Mouse (Mus musculus) midbrain, embryonic 10.5 days (tissue): Measurements from ENCODE around the gene Ccdc88c. TPM values are rescaled to one million over a fixed set of nuclear protein-coding genes. Genes with fewer than 3 reads are reported as not detected.

Experiments used
- DNase-seq: peaks from one replicate; pipeline ENCODE4 v3.0.0-alpha.2; 2017; ENCODE audit warnings: low spot score
- H3K27ac ChIP-seq: fragments of 300-500 bp; sonication (generic); replicated peaks from 2 replicates; pipeline ENCODE4 v1.5.1; 2016; ENCODE audit warnings: mild to moderate bottlenecking
- H3K27me3 ChIP-seq: fragments of 300-500 bp; sonication (generic); 2 replicates; pipeline ENCODE4 v1.6.1; 2016; ENCODE audit warnings: low read depth, mild to moderate bottlenecking; ENCODE audit not compliant: poor library complexity, severe bottlenecking
- H3K36me3 ChIP-seq: fragments of 300-500 bp; sonication (generic); 2 replicates; pipeline ENCODE4 v1.6.1; 2016; ENCODE audit warnings: mild to moderate bottlenecking, moderate library complexity
- H3K4me1 ChIP-seq: fragments of 300-500 bp; sonication (generic); 2 replicates; pipeline ENCODE4 v1.6.1; 2016
- H3K4me3 ChIP-seq: fragments of 300-500 bp; sonication (generic); 2 replicates; pipeline ENCODE4 v1.5.1; 2016; ENCODE audit warnings: mild to moderate bottlenecking, moderate library complexity
- H3K9me3 ChIP-seq: fragments of 300-500 bp; sonication (generic); replicated peaks from 2 replicates; pipeline ENCODE4 v1.6.1; 2016; ENCODE audit warnings: mild to moderate bottlenecking
- WGBS: fragments of 180-500 bp; shearing (Covaris S2); methylation state at CpG from one replicate; pipeline ENCODE4 v1.1.7; 2016; 5-methylcytosine and 5-hydroxymethylcytosine counted together
- microRNA counts: library from miRNA; unstranded; fragments of <30 nt; microRNA quantifications from one replicate; lab custom pipeline; 2017
- microRNA-seq: library from miRNA; unstranded; fragments of <30 nt; microRNA quantifications from one replicate; pipeline ENCODE4, GENCODE M21; 2017
- polyA plus RNA-seq: library from polyadenylated mRNA; unstranded; fragments of >200 nt; fragmentation: Nextera tagmentation; extraction: Ambion mirVana; gene quantifications from 2 replicates; pipeline ENCODE4 v1.2.1, GENCODE M21; 2016

The Ccdc88c gene
- polyA plus RNA-seq, 1 experiment from 2014 or later: 14.8 TPM

GRCm38 (mm10) chr12:100871841-100872240, 157.0 kb downstream of the Ccdc88c start:
- H3K36me3 ChIP-seq: no peaks in the 10 kb centered on the region
- H3K9me3 ChIP-seq: 0 out of 2 replicates have a peak, but pooled peaks cover 7% of the 10 kb centered on the region
- H3K4me3 ChIP-seq: no peak overlapping the region
- H3K4me1 ChIP-seq: peaks cover 3% of the 10 kb centered on the region; the same call in 1 of the 2 replicates
- WGBS: 80% methylated on average over 2 of the region's 2 CpGs
- DNase-seq: no peak
- H3K27ac ChIP-seq: no peak overlapping the region
- no peaks in the 10 kb centered on the region for H3K27me3 ChIP-seq

GRCm38 (mm10) chr12:100871234-100871633, 157.6 kb downstream of the Ccdc88c start:
- H3K4me1 ChIP-seq: peaks cover 3% of the 10 kb centered on the region; the same call in 1 of the 2 replicates
- H3K27me3 ChIP-seq: no peaks in the 10 kb centered on the region
- DNase-seq: no peak
- 93% methylated on average over 6 of the region's 6 CpGs for WGBS
- no peaks in the 10 kb centered on the region for H3K36me3 ChIP-seq
- H3K27ac ChIP-seq: no peak overlapping the region
- 0 out of 2 replicates have a peak, but pooled peaks cover 7% of the 10 kb centered on the region for H3K9me3 ChIP-seq
- H3K4me3 ChIP-seq: no peak overlapping the region

GRCm38 (mm10) chr12:100868049-100868622, 160.7 kb downstream of the Ccdc88c start:
- WGBS: 78% methylated on average over 4 of the region's 4 CpGs
- H3K36me3 ChIP-seq: no peaks in the 10 kb centered on the region
- DNase-seq: no peak
- H3K27ac ChIP-seq: no peak overlapping the region
- no peak overlapping the region for H3K4me3 ChIP-seq
- H3K27me3 ChIP-seq: no peaks in the 10 kb centered on the region
- peaks cover 3% of the 10 kb centered on the region; the same call in 1 of the 2 replicates for H3K4me1 ChIP-seq
- 0 out of 2 replicates have a peak, but pooled peaks cover 7% of the 10 kb centered on the region for H3K9me3 ChIP-seq

- 91% methylated on average over 8 of the region's 8 CpGs for WGBS
- H3K27ac ChIP-seq: no peak overlapping the region
- H3K36me3 ChIP-seq: no peaks in the 10 kb centered on the region
- H3K4me3 ChIP-seq: no peak overlapping the region
- DNase-seq: no peak
- H3K27me3 ChIP-seq: no peaks in the 10 kb centered on the region
- peaks cover 3% of the 10 kb centered on the region; the same call in 1 of the 2 replicates for H3K4me1 ChIP-seq
- H3K9me3 ChIP-seq: 0 out of 2 replicates have a peak, but pooled peaks cover 7% of the 10 kb centered on the region
Measured at GRCm38 (mm10) chr12:100867097-100867496, 161.8 kb downstream of the Ccdc88c start.

- 0 out of 2 replicates have a peak, but pooled peaks cover 7% of the 10 kb centered on the region for H3K9me3 ChIP-seq
- no peak overlapping the region for H3K4me3 ChIP-seq
- H3K4me1 ChIP-seq: peaks cover 3% of the 10 kb centered on the region; the same call in 1 of the 2 replicates
- 77% methylated on average over 11 of the region's 11 CpGs for WGBS
- no peaks in the 10 kb centered on the region for H3K36me3 ChIP-seq
- H3K27ac ChIP-seq: no peak overlapping the region
- no peak for DNase-seq
- no peaks in the 10 kb centered on the region for H3K27me3 ChIP-seq
Measured at GRCm38 (mm10) chr12:100865509-100866078, 163.3 kb downstream of the Ccdc88c start.

- H3K27me3 ChIP-seq: no peaks in the 10 kb centered on the region
- DNase-seq: no peak
- H3K9me3 ChIP-seq: 0 out of 2 replicates have a peak, but pooled peaks cover 5% of the 10 kb centered on the region
- no peak overlapping the region for H3K4me3 ChIP-seq
- no peaks in the 10 kb centered on the region for H3K36me3 ChIP-seq
- H3K27ac ChIP-seq: no peak overlapping the region
- peaks cover 3% of the 10 kb centered on the region; the same call in 1 of the 2 replicates for H3K4me1 ChIP-seq
Measured at GRCm38 (mm10) chr12:100865072-100865471, 163.8 kb downstream of the Ccdc88c start.

- Histone ChIP-seq H3K4me1 (no peaks in the 10 kb centered on the region), H3K27ac (no peak overlapping the region), H3K4me3 (no peak overlapping the region), H3K36me3 (no peaks in the 10 kb centered on the region), H3K27me3 (no peaks in the 10 kb centered on the region), H3K9me3 (no peaks in the 10 kb centered on the region)
- 93% methylated on average over 3 of the region's 3 CpGs for WGBS
- no peak for DNase-seq
Measured at GRCm38 (mm10) chr12:100862856-100863446, 165.9 kb downstream of the Ccdc88c start.

- H3K4me1 ChIP-seq: no peaks in the 10 kb centered on the region
- H3K36me3 ChIP-seq: no peaks in the 10 kb centered on the region
- 87% methylated on average over 3 of the region's 3 CpGs for WGBS
- DNase-seq: no peak
- H3K4me3 ChIP-seq: no peak overlapping the region
- H3K27ac ChIP-seq: no peak overlapping the region
- H3K9me3 ChIP-seq: no peaks in the 10 kb centered on the region
- H3K27me3 ChIP-seq: no peaks in the 10 kb centered on the region
Measured at GRCm38 (mm10) chr12:100862272-100862671, 166.6 kb downstream of the Ccdc88c start.

MicroRNAs within 50 kb of the gene (microRNA counts, 519-probe panel; counts per million panel counts)
- microRNA mmu-miR-1190 (lab: Ali Mortazavi, UCI): not detected

Small RNA genes within 50 kb of the gene (microRNA-seq; reads per million reads assigned to microRNA genes)
- not detected for gene Mir1190

Other genes starting within 250 kb of the Ccdc88c start
- gene Dglucy, start 250.0 kb downstream of the Ccdc88c start, polyA plus RNA-seq: 0.06 and 0.10 TPM in 2 replicates
- gene Gpr68, start 120.9 kb downstream of the Ccdc88c start, polyA plus RNA-seq: 0.29 and 1.1 TPM in 2 replicates
- gene Ppp4r3a, start 54.6 kb upstream of the Ccdc88c start, polyA plus RNA-seq: 51.5 and 52.1 TPM in 2 replicates